Mouse (Mus musculus): ENCODE measurements around the gene Hras.

DNA sequence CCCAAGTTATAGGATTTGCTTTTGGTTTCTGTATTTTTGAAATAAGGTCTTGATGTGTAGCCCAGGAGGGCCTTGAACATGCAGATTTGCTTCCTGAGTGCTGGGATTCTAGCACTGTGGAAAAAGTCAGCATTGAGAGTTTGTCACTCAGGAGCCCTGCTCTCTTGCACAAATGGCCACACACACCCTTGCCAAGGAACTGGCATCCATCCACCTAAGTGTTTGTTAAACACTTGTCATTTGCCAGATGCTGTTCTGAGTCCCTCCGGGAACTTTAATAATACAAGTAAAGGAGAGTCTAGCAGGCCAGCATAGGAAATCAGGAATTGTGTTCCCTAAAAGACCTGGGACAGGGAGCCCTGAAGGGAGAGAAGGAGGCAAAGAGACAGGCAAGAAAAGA, 24.5 kb downstream of the Hras start:
- TF ChIP-seq CTCF (IDR thresholded peaks at IDR 0.05; ENCODE audit: insufficient read depth, low read length) (no peak), POLR2A (IDR thresholded peaks at IDR 0.05; ENCODE audit: borderline replicate concordance, extremely low read depth, low read depth, low read length) (no peak)
